Mouse (Mus musculus): ENCODE results near the gene Rxfp4. TPM values are rescaled to one million over a fixed set of nuclear protein-coding genes. Genes with fewer than 3 reads are reported as not detected.

The Rxfp4 gene
- polyA plus RNA-seq, 1 experiment from 2014 or later, result not detected

- Histone ChIP-seq H3K4me3 (ENCODE audit: low read length) (no peak overlapping the region), H3K27me3 (ENCODE audit: insufficient read depth, low read length) (no peaks in the 10 kb centered on the region), H3K9me3 (ENCODE audit: low read length) (no peaks in the 10 kb centered on the region), H3K9ac (replicated peaks; ENCODE audit: low read length) (no peak overlapping the region), H3K4me1 (ENCODE audit: insufficient read depth, low read length) (no peaks in the 10 kb centered on the region; the same call in 1 of the 2 replicates), H3K4me2 (replicated peaks; ENCODE audit: low read depth, low read length) (no peak overlapping the region), H3K36me3 (ENCODE audit: insufficient read depth, low read length) (no peaks in the 10 kb centered on the region), H3K27ac (ENCODE audit: low read length) (no peak overlapping the region)
- ATAC-seq (ENCODE audit: low FRiP score, low TSS enrichment), result no peak
- WGBS, result 73% methylated on average over 6 of the region's 6 CpGs
These were observed 801 bp upstream of the Rxfp4 start for GRCm38 (mm10) chr3:88653516-88654370.

- Histone ChIP-seq H3K4me2 (replicated peaks; ENCODE audit: low read depth, low read length) (no peak overlapping the region), H3K4me1 (ENCODE audit: insufficient read depth, low read length) (no peaks in the 10 kb centered on the region; the same call in 1 of the 2 replicates), H3K36me3 (ENCODE audit: insufficient read depth, low read length) (peaks cover 18% of the 10 kb centered on the region), H3K27me3 (ENCODE audit: insufficient read depth, low read length) (no peaks in the 10 kb centered on the region), H3K27ac (ENCODE audit: low read length) (no peak overlapping the region), H3K9ac (replicated peaks; ENCODE audit: low read length) (no peak overlapping the region), H3K9me3 (ENCODE audit: low read length) (no peaks in the 10 kb centered on the region), H3K4me3 (ENCODE audit: low read length) (no peak overlapping the region)
- no peak for ATAC-seq (ENCODE audit: low FRiP score, low TSS enrichment)
- WGBS, result 73% methylated on average over 18 of the region's 18 CpGs
These were observed 998 bp downstream of the Rxfp4 start for GRCm38 (mm10) chr3:88651669-88652618.

- no peak overlapping the region for H3K4me3 ChIP-seq (ENCODE audit: low read length)
- no peak for ATAC-seq (ENCODE audit: low FRiP score, low TSS enrichment)
- no peaks in the 10 kb centered on the region for H3K27me3 ChIP-seq (ENCODE audit: insufficient read depth, low read length)
- 69% methylated on average over 13 of the region's 13 CpGs for WGBS
- no peak overlapping the region for H3K27ac ChIP-seq (ENCODE audit: low read length)
- H3K9ac ChIP-seq (replicated peaks; ENCODE audit: low read length), result no peak overlapping the region
- peaks cover 28% of the 10 kb centered on the region for H3K36me3 ChIP-seq (ENCODE audit: insufficient read depth, low read length)
- H3K9me3 ChIP-seq (ENCODE audit: low read length), result no peaks in the 10 kb centered on the region
- no peaks in the 10 kb centered on the region; the same call in 1 of the 2 replicates for H3K4me1 ChIP-seq (ENCODE audit: insufficient read depth, low read length)
- H3K4me2 ChIP-seq (replicated peaks; ENCODE audit: low read depth, low read length), result no peak overlapping the region
These were observed 2.0 kb downstream of the Rxfp4 start for GRCm38 (mm10) chr3:88650713-88651504.

- Histone ChIP-seq H3K9me3 (ENCODE audit: low read length) (no peaks in the 10 kb centered on the region), H3K4me3 (ENCODE audit: low read length) (no peak overlapping the region), H3K9ac (replicated peaks; ENCODE audit: low read length) (no peak overlapping the region), H3K4me2 (replicated peaks; ENCODE audit: low read depth, low read length) (no peak overlapping the region), H3K27me3 (ENCODE audit: insufficient read depth, low read length) (no peaks in the 10 kb centered on the region), H3K27ac (ENCODE audit: low read length) (no peak overlapping the region), H3K36me3 (ENCODE audit: insufficient read depth, low read length) (peaks cover 36% of the 10 kb centered on the region), H3K4me1 (ENCODE audit: insufficient read depth, low read length) (no peaks in the 10 kb centered on the region; the same call in 1 of the 2 replicates)
- no peak for ATAC-seq (ENCODE audit: low FRiP score, low TSS enrichment)
- 96% methylated on average over 13 of the region's 13 CpGs for WGBS
These were observed 3.0 kb downstream of the Rxfp4 start for GRCm38 (mm10) chr3:88649967-88650366.

- H3K27ac ChIP-seq (ENCODE audit: low read length), result no peak overlapping the region
- H3K4me2 ChIP-seq (replicated peaks; ENCODE audit: low read depth, low read length), result no peak overlapping the region
- H3K27me3 ChIP-seq (ENCODE audit: insufficient read depth, low read length), result no peaks in the 10 kb centered on the region
- no peaks in the 10 kb centered on the region for H3K4me1 ChIP-seq (ENCODE audit: insufficient read depth, low read length)
- H3K9me3 ChIP-seq (ENCODE audit: low read length), result no peaks in the 10 kb centered on the region
- no peak overlapping the region for H3K4me3 ChIP-seq (ENCODE audit: low read length)
- no peak overlapping the region for H3K9ac ChIP-seq (replicated peaks; ENCODE audit: low read length)
- 80% methylated on average over 10 of the region's 10 CpGs for WGBS
- H3K36me3 ChIP-seq (ENCODE audit: insufficient read depth, low read length), result peaks cover 42% of the 10 kb centered on the region
- no peak for ATAC-seq (ENCODE audit: low FRiP score, low TSS enrichment)
These were observed 3.8 kb downstream of the Rxfp4 start for GRCm38 (mm10) chr3:88649186-88649585.

GRCm38 (mm10) chr3:88648452-88649168 is 4.3 kb downstream of the Rxfp4 start:
- Histone ChIP-seq H3K4me2 (replicated peaks; ENCODE audit: low read depth, low read length) (no peak overlapping the region), H3K27me3 (ENCODE audit: insufficient read depth, low read length) (no peaks in the 10 kb centered on the region), H3K36me3 (ENCODE audit: insufficient read depth, low read length) (peaks cover 47% of the 10 kb centered on the region), H3K4me1 (ENCODE audit: insufficient read depth, low read length) (no peaks in the 10 kb centered on the region), H3K27ac (ENCODE audit: low read length) (no peak overlapping the region), H3K9ac (replicated peaks; ENCODE audit: low read length) (no peak overlapping the region), H3K4me3 (ENCODE audit: low read length) (no peak overlapping the region), H3K9me3 (ENCODE audit: low read length) (no peaks in the 10 kb centered on the region)
- ATAC-seq (ENCODE audit: low FRiP score, low TSS enrichment), result no peak
- WGBS, result 87% methylated on average over 12 of the region's 12 CpGs

GRCm38 (mm10) chr3:88647779-88648413 is 5.0 kb downstream of the Rxfp4 start:
- Histone ChIP-seq H3K4me2 (replicated peaks; ENCODE audit: low read depth, low read length) (no peak overlapping the region), H3K9ac (replicated peaks; ENCODE audit: low read length) (no peak overlapping the region), H3K4me1 (ENCODE audit: insufficient read depth, low read length) (no peaks in the 10 kb centered on the region), H3K9me3 (ENCODE audit: low read length) (no peaks in the 10 kb centered on the region), H3K27me3 (ENCODE audit: insufficient read depth, low read length) (no peaks in the 10 kb centered on the region), H3K27ac (ENCODE audit: low read length) (no peak overlapping the region), H3K36me3 (ENCODE audit: insufficient read depth, low read length) (peaks cover 54% of the 10 kb centered on the region), H3K4me3 (ENCODE audit: low read length) (no peak overlapping the region)
- 89% methylated on average over 14 of the region's 14 CpGs for WGBS
- no peak for ATAC-seq (ENCODE audit: low FRiP score, low TSS enrichment)

- ATAC-seq (ENCODE audit: low FRiP score, low TSS enrichment), result no peak
- H3K4me2 ChIP-seq (replicated peaks; ENCODE audit: low read depth, low read length), result no peak overlapping the region
- H3K9ac ChIP-seq (replicated peaks; ENCODE audit: low read length), result no peak overlapping the region
- H3K9me3 ChIP-seq (ENCODE audit: low read length), result no peaks in the 10 kb centered on the region
- H3K4me1 ChIP-seq (ENCODE audit: insufficient read depth, low read length), result no peaks in the 10 kb centered on the region
- peaks cover 62% of the 10 kb centered on the region for H3K36me3 ChIP-seq (ENCODE audit: insufficient read depth, low read length)
- no peak overlapping the region for H3K4me3 ChIP-seq (ENCODE audit: low read length)
- H3K27me3 ChIP-seq (ENCODE audit: insufficient read depth, low read length), result no peaks in the 10 kb centered on the region
- no peak overlapping the region for H3K27ac ChIP-seq (ENCODE audit: low read length)
- WGBS, result 82% methylated on average over 3 of the region's 3 CpGs
These were observed 5.9 kb downstream of the Rxfp4 start for GRCm38 (mm10) chr3:88647076-88647475.

All from kidney, embryonic 16.5 days (tissue).